Mouse (Mus musculus) CD4-positive, CD25-positive, alpha-beta regulatory T cell, adult 2 months (primary cell): ENCODE results near the gene Mre11a.

Source experiments
- DNase-seq: peaks from one replicate; pipeline ENCODE4 v3.0.0-alpha.2; 2012; ENCODE audit warnings: low read depth, low spot score

Gene Mre11a

DNA sequence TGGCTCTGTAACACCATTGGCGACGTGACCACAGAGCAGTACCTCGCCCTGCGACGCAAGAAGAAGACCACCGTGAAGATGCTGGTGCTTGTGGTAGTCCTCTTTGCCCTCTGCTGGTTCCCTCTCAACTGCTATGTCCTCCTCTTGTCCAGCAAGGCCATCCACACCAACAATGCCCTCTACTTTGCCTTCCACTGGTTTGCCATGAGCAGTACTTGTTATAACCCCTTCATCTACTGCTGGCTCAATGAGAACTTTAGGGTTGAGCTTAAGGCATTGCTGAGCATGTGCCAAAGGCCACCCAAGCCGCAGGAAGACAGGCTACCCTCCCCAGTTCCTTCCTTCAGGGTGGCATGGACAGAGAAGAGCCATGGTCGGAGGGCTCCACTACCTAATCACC, 83.9 kb downstream of the Mre11a start:
- DNase-seq = no peak

DNA sequence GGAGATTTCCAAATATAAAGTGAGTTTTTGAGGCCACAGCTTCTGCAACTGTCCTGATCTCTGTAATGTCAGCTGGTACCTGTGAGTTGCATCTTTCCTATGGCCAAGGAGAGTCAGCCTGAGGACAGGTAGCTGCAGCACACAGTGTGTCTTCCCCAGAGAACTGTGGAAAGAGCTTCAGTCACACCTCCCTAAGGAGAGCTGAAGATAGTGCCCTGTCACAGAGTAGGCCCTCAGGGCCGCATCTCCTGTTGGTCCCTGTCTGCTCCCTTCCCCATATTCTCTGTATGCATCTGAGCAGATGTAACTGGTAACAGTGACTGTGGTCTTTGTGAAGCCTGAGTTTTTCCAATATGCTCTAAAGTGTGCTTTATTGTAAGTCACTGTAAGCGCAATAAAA, 85.9 kb downstream of the Mre11a start:
- no peak for DNase-seq

DNA sequence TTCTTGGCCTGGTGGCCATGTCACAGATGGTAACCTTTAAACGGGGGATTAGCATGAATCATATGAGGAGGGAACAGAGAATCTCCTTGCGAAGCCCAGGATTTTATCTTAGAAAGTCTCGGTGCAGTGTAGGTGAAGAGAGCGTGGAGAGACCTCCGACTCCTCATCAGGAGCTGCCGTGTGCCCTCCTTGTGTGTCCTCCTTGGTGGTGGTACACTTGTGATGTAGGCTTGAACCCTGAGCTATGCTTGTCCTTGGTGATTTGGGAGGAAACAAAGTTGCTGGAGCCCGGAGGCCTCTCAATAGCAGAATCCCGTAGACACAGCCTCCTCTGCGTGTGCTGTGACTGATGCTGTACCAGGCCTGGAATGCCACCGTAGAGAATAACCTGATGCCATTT, 86.3 kb downstream of the Mre11a start:
- no peak for DNase-seq

DNA sequence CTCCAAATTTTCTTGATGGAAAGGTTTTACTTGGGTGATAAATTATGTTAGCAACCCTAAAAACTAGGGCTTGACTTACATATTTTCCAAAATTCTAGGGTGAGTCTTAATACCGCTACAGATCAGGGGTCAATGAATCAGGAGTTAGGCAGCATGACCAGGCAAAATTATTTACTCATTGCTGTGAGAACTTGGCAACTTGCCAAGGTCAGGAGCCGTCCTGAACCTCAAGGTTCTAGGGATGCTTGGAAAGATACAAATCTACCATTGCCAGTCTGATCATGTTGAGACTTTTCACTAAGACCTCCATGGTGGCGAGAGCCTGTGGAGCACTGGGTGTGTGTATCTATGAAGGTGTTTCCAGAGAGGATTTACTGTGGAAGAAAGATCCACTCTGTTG, 87.1 kb downstream of the Mre11a start:
- DNase-seq = no peak

DNA sequence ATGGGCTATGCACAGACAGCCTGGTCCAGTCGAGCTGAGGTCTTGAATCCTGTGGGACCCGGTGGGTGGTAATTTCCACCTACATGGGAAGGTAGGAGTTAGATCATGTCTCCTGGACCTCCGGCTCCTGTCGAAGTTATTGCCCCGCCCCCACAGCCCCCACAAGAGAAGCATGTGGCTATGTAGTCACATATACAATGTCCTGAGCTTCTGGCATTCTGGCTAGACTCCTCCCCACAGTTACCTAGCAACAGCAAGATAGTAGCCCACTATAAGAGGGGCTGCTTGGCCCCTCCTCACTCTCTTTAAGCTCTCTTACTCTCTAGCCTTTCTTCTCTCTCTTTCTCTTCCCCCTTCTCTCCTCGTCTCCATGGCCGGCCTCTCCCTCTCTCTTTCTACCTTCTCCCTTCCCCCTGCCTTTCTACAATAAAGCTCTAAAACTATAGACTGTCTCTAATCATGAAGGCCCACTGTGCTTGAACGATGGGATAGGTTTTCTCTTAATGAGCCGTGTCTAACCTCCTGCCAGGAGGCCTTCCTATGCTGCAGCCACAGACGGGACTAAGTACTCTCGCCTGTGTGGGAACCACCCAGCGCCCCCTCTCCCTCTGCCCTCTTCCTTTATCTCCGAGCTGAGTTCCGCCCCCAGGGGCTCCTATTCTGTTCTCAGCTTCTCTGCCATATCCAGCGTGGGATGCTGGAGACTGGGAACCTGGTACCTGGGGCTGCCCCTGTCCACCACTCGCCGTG, 87.9 kb downstream of the Mre11a start:
- DNase-seq = no peak

DNA sequence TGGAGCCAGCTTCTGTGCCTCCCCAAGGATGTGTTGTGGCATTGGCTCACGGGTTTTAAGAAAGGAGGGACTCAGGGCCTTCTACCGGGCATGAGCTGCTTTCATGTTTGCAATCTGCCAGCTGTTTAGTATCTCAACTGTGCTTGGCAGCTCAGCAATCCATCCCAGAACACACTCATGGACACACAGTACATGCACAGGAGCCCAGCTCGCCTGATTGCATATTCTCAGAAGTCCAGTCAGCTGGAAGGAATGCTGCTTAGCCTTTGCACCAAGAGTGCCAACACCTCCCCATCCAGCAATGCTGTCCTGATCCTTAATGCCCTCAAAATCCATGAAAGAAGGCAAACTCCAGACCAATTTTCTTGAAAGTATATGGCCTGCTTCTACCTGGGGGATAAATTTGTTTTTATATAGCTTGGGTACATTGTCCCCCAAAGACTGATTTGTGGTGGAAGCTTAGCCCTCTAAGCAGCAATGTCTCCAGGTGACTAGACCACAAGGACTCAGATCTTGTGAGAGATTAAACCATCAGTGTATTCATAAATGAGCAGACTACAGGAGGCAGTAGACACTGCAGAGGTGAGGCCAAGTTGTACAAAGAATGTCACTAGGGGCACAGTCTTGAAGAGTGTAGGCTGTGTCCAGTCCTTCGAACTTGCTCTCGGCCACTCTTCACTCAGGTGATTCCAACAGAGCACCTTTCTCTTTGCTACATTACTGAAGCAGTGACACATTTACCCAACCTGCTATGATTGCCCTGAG, 91.5 kb downstream of the Mre11a start:
- peak; percentile 55 for DNase-seq

DNA sequence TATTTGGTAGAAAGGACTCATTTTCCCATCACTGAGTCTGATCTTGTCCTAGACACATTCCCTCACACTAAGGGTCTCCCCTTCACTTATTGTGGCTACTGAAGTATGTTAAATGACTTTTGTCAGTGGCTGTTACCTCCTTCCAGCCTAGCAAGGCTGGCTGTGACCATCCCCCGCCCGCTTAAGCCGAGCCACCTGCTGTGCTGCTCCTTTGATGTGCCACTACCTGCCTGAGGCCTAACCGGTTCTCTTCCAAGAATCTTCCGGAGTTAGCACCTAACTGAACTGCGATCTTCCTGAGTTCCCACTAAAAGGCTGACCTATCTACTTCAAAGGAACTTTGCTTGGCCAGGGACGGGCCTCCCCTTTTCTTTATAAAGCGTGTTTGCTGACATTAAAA, 92.1 kb downstream of the Mre11a start:
- DNase-seq = peak; percentile 50

DNA sequence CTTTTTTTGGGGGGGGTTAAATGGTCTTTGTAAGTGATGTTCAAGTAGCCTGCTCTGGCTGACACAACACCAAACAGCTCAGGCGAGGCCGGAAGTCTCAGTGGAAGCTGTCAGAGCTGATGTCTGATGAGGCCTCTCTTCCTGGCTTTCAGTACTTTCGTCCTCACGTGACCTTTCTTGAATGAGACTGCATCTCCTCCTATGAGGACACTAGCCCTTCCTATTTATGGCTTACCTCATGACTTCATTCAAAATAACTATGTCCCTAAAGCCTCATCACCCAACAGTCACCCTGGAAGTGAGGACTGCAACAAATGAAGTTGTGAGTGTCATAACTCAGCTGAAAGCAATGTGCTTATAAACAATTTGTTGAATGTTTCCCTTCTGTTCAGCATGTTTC, 100.2 kb downstream of the Mre11a start:
- peak; percentile 81 for DNase-seq

DNA sequence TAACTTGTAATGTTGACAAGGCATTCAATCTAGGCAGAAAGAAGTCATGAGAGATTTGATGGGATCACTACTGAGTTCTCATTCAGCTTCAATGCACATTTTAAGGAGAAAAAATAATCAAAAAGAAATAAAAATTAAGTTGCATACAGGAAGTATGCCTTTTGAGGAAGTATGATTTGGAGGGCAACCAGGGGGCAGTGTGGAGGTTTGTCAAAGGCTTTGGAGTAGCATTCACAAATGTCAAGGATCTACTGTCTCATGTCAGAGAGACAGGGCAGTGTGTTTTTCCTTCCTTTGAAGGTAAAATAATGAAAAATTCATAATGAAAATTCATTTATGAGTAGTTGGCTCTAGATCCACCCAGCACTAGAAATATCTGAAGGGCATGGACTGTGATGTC, 100.7 kb downstream of the Mre11a start:
- DNase-seq = peak; percentile 71

DNA sequence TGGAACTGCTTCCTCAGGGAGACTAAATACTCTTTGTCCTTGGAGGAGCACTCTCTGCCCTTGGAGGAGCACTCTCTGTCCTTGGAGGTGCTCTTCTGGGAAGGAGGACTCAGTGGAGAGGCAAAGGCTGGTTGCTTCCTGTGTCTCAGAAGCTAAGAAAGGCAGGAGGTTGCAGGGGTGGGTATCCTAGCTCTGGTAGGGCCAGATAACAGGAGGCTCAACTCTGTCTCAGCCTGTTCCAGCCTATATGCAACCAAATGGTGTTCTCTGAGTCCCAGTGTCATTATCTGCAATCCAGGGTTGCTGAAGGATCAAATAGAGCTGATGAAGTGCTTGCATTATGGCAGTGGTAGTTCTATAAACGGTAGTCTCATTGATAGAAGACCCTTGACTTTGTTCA, 101.5 kb downstream of the Mre11a start:
- no peak for DNase-seq
